Mouse (Mus musculus) ovary, postnatal 14 days (tissue): ENCODE results near the gene Elfn2.
A peak's percentile ranks its signal among the peaks of the same experiment; 100 is the strongest.

Experiments
- DNase-seq: peaks from one replicate; pipeline ENCODE4 v3.0.0; 2022; ENCODE audit warnings: low spot score

Elfn2 gene

DNA sequence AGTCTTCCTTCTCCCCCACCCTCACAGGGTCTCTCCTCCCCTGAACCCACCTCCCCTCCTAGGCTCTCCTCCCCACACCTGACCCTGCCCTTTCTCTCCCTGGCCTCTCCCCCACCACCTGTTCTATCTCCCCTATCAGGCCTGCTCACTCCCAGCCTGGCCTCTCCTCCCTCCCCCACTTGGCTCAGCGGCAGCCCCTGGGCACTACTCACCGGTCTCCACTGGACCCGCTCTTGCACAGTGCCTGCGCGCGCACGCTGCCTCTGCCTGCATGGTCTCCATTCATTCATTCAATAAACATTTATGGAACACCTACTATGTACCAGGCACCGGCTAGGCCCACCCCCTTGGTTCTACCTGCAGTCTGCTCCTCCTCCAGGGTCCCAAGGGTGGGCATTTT is 37.3 kb downstream of the Elfn2 start:
- DNase-seq, result no peak

DNA sequence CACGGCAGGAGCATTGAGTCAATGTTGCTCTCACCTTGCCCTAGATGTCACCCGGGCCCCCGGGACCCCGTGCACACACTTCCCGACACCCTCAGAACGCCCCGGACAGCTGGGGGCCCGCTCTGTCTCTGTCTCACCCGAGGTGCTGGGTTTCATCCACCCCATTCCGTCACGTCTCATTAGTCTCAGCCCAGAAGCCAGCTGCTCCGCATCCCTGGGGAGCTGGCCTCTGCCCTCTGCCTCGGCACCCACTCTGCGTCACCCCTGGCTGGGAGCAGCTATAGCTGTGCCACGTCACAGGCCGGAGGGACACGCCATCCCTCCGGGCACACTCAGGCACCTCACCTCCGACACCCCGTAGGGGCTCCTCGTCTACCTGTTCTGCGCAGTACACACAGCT is 38.3 kb downstream of the Elfn2 start:
- no peak for DNase-seq

DNA sequence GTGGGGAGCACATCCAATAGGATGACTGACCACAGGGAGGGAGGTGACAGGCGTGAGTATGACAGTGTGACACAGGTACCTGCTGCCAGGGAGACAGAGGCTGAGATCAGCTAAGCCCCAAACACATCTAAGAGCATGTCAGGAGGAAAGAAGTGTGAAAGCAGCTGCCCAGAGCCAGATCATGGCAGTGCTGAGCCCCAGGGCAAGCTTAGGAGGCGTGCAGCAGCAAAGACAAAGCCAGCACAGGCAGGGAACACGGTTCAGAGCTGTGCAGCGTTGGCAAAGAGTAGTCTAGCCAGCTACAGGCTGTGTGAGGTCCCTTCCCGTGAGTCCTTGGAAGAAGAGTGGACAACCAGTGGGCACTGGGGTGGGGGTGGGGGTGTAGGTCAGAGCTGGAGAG is 40.9 kb downstream of the Elfn2 start:
- DNase-seq, result no peak

DNA sequence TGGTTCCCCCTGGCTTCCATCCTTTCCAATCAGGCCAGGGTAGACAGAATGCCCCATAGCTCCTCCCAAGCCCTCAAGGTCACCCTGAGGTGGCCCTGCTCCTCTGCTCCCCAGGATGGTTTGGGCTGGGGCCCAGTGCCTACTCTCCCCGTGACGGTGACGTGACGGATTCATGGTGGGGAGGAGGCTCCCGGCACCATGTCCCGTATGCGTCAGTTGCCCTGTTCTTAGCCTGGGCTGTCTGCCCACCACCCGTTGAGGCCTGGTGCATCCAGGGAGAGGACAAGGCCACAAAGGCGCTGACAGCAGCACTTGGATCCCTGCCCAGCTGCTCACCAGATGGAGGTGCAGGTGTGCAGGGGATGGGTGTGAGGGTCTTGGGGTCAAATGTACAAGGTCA is 41.6 kb downstream of the Elfn2 start:
- DNase-seq, result no peak

DNA sequence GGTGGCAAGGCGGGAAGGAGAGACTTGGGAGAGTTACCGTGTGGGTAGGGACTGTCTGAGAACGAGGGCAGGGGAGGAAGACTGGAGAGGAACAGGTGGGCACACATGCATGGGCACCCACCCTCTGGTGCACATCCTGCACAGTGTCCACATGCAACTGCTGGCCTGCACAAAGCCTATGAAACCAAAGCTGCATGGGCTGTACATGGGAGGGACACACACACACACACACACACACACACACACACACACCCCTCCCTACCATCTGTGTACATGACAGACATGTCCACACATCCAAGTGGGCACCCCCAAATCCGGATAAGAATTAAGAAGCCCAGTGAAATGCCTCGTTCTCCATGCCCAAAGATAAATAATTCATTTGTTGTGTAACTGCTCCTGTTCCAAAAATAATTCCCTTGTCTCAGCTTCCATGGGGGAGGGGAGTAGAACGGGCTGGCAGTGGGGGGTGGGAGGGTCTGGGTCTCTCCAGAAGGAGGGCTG is 43.6 kb downstream of the Elfn2 start:
- no peak for DNase-seq

DNA sequence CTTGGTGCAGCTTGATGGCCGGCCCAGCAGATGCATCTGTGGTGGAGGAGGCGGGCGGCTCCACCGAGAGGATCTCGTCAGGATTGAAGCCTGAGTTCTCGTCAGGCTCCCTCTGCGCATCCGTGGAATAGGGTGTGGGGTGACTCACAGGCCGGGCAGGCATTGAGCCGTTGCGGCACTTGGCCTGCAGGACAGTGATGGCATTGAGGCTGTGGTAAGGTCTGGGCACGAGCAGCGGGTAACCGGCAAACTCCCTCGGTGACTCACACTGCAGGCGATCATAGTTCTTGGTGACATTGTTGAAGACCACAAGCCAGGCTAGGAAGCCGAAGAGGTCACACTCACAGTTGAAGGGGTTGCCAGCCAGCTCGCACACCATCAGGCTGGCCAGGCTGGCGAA is 45.1 kb downstream of the Elfn2 start:
- DNase-seq, result no peak

DNA sequence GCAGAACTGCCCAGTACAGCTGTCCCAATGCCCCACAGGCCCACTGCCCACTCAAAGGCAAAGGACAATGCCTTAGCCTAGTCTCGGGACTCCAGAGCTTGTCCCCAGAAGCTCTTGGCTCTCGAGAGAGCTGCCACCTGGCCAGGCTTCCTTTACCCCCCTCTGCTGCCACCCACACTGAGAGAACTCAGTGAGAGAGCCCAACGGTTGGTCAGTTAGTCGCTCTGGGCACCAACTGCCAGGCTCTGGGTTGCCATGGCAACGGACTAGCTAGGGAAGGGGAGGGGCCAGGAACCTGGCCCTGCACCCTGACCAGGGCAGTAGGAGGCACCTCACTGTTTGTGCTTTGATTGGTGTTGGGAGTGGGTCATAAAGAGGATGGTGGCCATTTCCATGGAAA is 48.2 kb downstream of the Elfn2 start:
- DNase-seq, result no peak

DNA sequence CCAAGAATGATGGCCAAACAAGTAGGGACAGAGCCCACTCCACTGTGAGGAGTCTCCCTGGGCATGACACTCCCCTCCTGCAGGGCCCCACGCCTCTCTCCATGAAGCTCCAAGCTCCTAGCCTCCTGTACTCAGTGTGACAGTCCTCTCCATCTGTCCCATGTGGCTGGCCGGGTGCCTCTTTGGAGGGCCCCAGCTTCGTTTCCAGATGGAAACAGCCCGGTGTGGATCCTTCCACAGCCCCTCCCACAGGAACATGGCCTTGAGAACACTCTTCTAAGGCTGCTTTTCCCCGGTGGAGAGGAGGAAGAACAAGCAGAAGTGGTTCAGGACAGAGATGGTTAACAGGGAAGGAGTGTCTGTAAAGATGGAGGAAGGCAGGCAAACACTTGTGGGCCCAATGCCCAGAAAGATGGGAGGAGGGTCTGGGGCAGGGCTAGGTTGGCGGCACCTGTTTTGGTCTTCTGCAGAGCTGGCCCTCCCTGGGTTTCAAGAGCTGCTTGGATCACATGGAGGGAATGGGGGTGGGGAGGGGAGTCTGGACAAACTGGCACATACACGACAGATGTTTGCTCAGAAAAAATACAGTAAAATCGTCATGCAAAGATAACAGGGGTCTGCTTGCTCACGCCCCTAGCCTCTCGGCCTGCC is 49.2 kb downstream of the Elfn2 start:
- no peak for DNase-seq

DNA sequence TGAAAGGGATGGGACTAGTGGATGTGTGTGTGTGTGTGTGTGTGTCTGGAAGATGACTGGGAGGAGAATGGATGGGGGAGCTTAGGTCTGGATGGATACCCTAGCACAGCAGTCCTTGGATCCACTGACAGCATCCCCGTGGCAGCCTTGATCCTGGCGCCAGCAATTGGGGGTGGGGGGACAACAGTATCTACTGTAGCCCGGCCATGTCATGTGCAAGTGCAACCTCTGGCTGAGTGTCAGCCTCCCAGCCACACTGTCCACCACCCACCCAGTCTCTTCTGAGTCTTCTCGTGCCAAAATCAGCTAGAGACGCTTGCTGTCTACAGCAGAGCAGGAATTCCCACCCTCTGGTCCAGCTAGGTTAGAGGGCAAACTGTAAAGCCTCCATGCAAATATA is 54.3 kb downstream of the Elfn2 start:
- no peak for DNase-seq

DNA sequence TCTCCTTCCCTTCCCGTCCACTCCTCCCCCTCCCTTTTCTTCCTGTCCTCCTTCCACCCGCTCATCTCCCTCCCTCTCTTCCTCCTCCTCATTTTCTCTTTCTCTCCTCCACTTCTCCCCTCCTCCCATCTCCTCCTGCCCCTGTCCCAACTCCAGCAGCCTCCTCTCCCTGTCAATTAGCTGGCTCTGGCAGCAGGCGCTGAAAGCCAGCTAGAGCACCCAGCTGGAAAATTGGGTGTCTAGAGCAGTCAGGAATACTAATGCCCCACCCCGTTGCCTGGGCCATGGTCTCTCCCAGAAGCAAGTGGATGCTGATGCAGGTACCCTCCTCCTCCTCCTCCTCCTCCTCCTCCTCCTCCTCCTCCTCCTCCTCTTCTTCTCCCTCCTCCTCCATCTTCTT is 67.4 kb downstream of the Elfn2 start:
- DNase-seq, result no peak

DNA sequence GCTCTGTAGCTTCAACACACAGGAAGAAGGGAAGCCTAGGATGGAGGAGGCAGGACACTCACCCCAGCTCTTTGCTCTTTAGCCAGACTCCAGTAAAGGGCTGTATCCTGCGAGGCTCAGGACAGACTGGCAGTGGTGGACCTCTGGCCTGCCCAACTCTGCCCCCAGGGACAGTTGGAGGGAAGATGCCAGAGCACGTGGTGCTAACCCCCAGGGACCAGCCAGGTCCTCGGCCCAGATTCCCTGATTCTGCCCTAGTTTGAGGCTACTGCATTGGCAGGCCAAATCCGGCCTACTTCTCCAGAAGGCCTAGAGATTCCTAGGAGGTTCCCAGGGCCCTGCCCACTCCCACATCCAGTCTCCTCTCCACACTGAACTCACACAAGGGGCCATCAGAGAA is 70.8 kb downstream of the Elfn2 start:
- DNase-seq, result no peak

DNA sequence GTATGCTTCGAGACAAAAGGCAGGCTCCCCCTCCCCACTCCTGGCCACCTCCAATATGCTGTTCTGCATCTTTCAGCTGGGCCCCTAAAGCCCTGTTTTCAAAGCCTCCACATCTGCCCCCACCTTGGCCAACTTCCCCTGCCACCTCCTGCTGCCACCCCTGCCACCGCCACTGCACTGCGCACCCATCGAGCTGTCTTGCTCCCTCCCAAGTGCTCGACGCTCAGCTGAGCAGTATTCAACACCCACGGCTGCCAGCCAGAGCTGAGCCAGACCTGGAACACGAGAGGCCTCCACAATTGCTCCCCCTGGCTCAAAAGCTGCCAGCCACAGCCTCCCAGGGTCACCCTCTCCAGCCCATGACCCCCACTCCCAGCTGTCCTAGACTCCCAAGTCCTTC is 74.0 kb downstream of the Elfn2 start:
- no peak for DNase-seq

DNA sequence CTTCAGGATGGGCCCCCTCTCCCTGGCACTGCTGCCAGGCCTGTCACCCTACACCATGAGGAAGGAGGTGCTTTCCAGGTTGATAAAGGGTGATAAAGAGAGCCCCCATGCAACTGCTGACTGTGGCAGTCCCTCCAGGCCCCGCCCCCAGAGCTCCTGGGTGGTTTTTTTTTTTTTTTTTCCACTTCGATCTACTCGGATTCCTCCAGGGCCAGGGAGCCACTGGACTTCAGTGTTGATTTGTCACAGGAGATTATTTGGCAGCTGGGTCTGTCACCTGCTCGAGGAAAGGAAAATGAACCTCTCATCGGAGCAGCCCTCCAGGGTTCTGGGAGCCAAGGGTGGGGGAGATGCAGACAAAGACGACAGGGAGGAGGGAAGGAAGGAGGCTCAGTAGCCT is 74.9 kb downstream of the Elfn2 start:
- DNase-seq, result no peak

DNA sequence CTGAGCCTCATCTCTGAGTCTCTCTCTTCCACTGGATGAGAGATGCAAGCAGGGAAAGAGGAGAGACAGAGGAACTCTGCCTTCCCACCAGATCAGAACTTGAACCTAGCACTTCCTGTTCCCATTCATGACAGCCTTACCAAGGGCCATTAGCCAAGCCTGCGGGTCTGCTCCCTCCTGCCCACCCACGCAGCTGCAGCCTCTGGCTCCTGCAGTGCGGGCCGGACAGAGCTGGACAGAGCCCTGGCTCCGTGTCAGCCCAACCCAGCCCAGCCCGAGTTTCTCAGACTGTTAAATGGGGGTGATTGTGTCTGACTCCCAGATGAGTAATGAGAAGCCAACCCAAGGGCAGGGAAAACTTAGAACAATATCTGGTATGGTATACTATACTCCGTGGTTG is 83.3 kb downstream of the Elfn2 start:
- no peak for DNase-seq

DNA sequence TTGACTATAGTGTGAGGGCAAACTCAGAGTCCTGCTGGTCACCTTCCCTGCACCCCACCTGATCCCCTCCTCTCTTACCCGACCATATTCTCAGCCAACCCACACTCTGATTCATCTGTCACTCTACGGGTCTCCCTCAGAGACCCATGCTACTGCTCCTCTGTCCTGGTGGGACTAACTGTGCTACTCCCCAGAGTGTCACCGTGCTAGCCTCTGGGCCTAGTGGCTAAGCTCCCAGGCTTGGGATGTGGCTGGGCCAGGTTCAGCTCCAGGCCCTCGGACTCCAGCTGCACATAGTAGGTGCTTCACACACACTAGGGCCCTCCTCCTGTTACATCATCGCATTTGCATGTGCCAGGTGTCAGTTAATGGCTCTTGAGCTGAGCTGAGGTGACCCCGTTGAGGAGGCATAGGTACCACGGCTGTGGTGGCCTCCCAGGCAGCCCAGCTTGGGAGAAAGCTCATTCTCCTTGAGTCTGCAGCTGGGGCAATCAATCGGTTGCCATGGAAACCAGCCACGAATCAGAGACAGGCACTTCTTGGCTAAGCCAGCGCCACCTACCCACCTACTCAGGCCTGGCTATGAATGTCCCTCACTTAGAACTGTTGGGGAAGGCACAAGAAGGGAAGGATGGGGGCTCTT is 84.4 kb downstream of the Elfn2 start:
- no peak for DNase-seq

DNA sequence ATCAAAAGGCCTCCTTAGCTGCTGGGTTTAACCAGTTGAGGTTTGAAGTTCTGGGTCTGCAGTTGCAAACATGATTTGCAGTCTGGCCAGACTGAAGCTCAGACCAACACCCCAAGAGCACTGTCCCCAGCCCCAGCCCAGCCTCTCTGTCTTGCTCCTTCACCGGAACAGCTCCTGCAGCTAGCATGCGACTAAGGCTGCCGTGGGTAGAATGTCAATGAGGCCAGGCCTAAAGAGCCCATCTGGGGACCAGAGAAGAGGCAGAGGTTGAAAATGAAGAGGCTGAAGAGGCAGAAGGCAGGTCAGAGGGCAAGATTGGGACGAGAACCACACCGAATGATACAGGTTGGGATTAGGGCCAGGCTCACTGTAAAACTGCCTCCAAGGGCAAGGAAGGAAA is 85.2 kb downstream of the Elfn2 start:
- no peak for DNase-seq

DNA sequence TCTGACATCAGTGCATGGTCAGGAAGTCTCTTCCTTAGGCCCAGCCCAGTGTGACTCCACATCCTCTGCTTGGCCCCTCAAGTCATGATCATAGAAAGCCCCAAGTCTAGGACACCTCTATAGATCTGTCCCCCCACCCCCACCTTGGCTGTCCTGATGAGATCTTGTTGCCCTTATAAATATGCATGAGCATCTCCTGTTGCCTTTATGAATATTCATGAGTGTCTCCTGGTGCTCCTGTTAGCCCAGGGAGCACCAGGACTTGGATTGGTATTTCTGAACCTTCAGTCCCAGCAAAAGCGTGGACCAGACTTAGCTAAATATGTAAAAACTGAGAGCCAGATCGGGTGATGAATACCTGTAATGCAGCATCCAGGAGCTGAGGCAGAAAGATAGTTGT is 86.2 kb downstream of the Elfn2 start:
- no peak for DNase-seq

DNA sequence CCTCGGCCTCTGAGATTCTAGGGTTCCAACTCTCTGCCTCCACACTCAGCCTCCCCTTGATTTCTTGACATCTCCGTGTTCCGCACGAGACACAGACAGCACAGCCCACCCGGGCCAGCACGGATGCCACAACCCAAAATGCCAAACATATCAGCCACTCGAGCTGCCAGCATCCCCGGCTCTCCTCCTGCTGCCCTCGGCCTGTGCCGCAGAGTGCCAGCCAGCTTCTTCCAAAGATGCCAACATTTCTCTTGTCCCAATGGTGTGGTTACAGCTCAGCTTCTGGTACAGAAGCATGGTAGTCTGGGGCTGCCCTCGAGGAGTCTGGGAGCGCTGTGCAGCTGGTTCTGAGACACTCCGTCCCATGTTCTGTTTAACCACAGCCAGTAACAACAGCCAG is 92.3 kb downstream of the Elfn2 start:
- DNase-seq, result no peak

DNA sequence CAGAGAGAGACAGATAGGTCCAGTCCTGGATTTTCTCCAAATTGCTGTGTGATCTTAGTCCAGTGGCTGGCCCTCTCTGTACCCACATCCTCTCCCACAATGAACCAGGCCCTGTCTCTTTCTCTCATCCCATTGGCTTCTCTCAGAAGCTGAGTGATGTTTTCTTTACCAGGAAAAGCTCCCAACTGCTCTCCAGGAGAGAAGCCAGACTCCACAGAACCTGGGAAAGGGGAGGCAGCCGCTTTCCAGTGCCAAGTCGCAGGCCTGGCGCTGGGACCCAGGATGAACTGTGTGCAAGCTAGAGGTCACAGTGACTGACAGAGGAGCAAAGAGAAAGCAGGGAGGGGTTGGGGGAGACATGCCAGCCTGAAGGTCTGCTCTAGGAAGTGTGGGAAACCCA is 93.6 kb downstream of the Elfn2 start:
- peak; percentile 18 for DNase-seq

DNA sequence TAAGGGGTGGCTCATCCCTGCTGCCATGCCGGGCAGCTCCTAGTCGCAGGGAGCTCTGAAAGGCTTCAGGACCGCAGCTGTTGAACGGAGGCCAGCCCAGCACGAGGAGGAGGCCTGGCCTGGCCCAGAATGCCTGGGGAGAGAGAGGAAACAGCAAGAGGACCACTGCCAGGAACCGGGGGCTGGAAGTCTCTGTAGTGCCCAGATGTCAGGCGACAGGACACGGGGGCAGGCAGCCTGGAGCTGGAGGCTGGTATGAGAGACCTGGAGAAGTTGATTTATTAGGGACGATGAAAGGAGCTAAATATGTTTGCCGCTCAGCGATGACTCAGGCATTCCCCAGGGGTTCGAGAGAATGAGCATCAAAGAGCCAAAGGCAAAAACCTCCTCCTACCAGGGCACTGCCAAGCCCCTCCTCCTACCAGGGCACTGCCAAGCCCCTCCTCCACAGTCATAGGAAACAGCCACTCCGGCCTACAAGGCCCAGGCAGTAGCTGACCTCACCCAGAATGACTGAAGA is 94.1 kb downstream of the Elfn2 start:
- DNase-seq, result peak; percentile 71

DNA sequence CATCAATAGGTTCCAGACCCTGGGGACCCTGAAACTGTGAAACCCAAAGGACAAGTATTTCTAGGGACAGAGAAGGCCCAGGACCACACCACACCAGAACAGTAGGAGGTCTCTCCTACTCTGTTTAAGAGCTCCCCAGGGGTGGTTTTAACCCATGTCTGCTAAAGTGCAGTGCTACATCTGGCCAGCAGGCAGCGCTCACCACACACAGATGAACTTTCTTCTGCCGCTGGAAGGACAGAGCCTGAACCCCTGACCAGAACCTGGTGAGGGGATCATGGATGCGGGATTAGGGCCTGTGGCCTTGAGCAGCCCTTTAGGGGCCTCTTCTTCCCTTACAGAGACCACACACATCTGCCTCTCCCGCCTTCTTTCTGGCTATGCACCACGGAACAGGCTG is 95.1 kb downstream of the Elfn2 start:
- peak; percentile 68 for DNase-seq
